Mouse (Mus musculus): ENCODE results near the gene AC109138.7.
"Not testable (repeated sequence)": the region's sequence is repeated elsewhere in the genome, so short reads cannot be mapped to it uniquely, and the experiment has no call there.

The AC109138.7 gene

GRCm38 (mm10) chr19:4218784-4219183, 4.6 kb downstream of the AC109138.7 start:
- DNase-seq: no peak

- DNase-seq: peak in 1 of 2 experiments; percentile 2
Observed at GRCm38 (mm10) chr19:4219943-4220342, 5.8 kb downstream of the AC109138.7 start.

- DNase-seq: peak in 1 of 2 experiments; percentile 9
Observed at GRCm38 (mm10) chr19:4220416-4220815, 6.3 kb downstream of the AC109138.7 start.

- DNase-seq: no peak
Observed at GRCm38 (mm10) chr19:4220957-4221743, 7.0 kb downstream of the AC109138.7 start.

- no peak for DNase-seq
Observed at GRCm38 (mm10) chr19:4222165-4222564, 8.0 kb downstream of the AC109138.7 start.

GRCm38 (mm10) chr19:4226779-4227178, 12.6 kb downstream of the AC109138.7 start:
- no peak for DNase-seq

GRCm38 (mm10) chr19:4227446-4227845, 13.3 kb downstream of the AC109138.7 start:
- DNase-seq: no peak

GRCm38 (mm10) chr19:4227894-4228678, 13.9 kb downstream of the AC109138.7 start:
- DNase-seq: peak; percentile 77 to 79

GRCm38 (mm10) chr19:4228891-4229290, 14.7 kb downstream of the AC109138.7 start:
- no peak for DNase-seq

GRCm38 (mm10) chr19:4229451-4230076, 15.4 kb downstream of the AC109138.7 start:
- no peak for DNase-seq

GRCm38 (mm10) chr19:4230415-4230814, 16.3 kb downstream of the AC109138.7 start:
- DNase-seq: no peak

- peak; percentile 97 to 99 for DNase-seq
Observed at GRCm38 (mm10) chr19:4231253-4232185, 17.4 kb downstream of the AC109138.7 start, which contains the start of gene Pold4. Gene Pold4 (plus strand): TSS chr19:4231899.

- DNase-seq: no peak
Observed at GRCm38 (mm10) chr19:4232186-4232572, 18.0 kb downstream of the AC109138.7 start.

GRCm38 (mm10) chr19:4232651-4233050, 18.5 kb downstream of the AC109138.7 start:
- no peak for DNase-seq

- DNase-seq: no peak
Observed at GRCm38 (mm10) chr19:4234548-4234947, 20.4 kb downstream of the AC109138.7 start.

GRCm38 (mm10) chr19:4240247-4240668, 26.1 kb downstream of the AC109138.7 start:
- DNase-seq: no peak

GRCm38 (mm10) chr19:4242416-4242815, 28.3 kb downstream of the AC109138.7 start:
- DNase-seq: no peak

GRCm38 (mm10) chr19:4244775-4245174, 30.6 kb downstream of the AC109138.7 start:
- no peak for DNase-seq

- DNase-seq: no peak
Observed at GRCm38 (mm10) chr19:4247010-4247409, 32.9 kb downstream of the AC109138.7 start.

GRCm38 (mm10) chr19:4248683-4249082, 34.5 kb downstream of the AC109138.7 start:
- not testable (repeated sequence) for DNase-seq

GRCm38 (mm10) chr19:4254230-4254629, 40.1 kb downstream of the AC109138.7 start:
- DNase-seq: no peak

GRCm38 (mm10) chr19:4255583-4256162, 41.5 kb downstream of the AC109138.7 start:
- DNase-seq: no peak

All from cerebellum, adult 18-20 months (tissue).